Mouse (Mus musculus): Measurements from ENCODE around the gene Magee1. TPM values are rescaled to one million over a fixed set of nuclear protein-coding genes. Genes with fewer than 3 reads are reported as not detected.
A peak's percentile ranks its signal among the peaks of the same experiment; 100 is the strongest.

Gene Magee1
- total and polyA plus RNA-seq, 3 experiments, result 0.35 to 0.89 TPM; not detected in 1

- Histone ChIP-seq H3K4me1 (ENCODE audit: control insufficient read depth in 1 of 2, insufficient read depth in 2 of 2, low read length in 2 of 2) (no peaks in the 10 kb centered on the region), H3K27me3 (ENCODE audit: control insufficient read depth in 1 of 2, insufficient read depth in 2 of 2, low read length in 2 of 2) (no peaks in the 10 kb centered on the region), H3K9me3 (replicated peaks; ENCODE audit: insufficient read depth, low read length) (no peaks in the 10 kb centered on the region), H3K36me3 (ENCODE audit: control insufficient read depth in 1 of 2, insufficient read depth in 2 of 2, low read length in 2 of 2) (no peaks in the 10 kb centered on the region; a peak in 1 of 4 replicates), H3K4me3 (ENCODE audit: control insufficient read depth in 1 of 2, insufficient read depth in 1 of 2, low read depth in 2 of 2, low read length in 2 of 2) (no peak overlapping the region), H3K27ac (ENCODE audit: control insufficient read depth, low read depth, low read length) (no peak overlapping the region), H3K79me2 (ENCODE audit: control insufficient read depth, insufficient read depth, low read length, poor library complexity) (no peaks in the 10 kb centered on the region), H3K9ac (ENCODE audit: control insufficient read depth, low read depth, low read length, poor library complexity, severe bottlenecking) (no peak overlapping the region)
- DNase-seq (ENCODE audit: low read depth, low spot score), result peak; percentile 56
- TF ChIP-seq TCF12 (IDR thresholded peaks at IDR 0.05; ENCODE audit: low read depth, low read length) (no peak), CTCF (IDR thresholded peaks at IDR 0.05 in 2 of 3, conservative IDR thresholded peaks at IDR 0.05 in 1 of 3; ENCODE audit: control insufficient read depth in 1 of 3, insufficient read depth in 1 of 3, low read depth in 2 of 3, low read length in 3 of 3, poor library complexity in 1 of 3, severe bottlenecking in 1 of 3) (peak in 2 of 3 experiments; percentile 34 to 53; a peak in 4 of 6 replicates), HCFC1 (IDR thresholded peaks at IDR 0.05; ENCODE audit: low read depth, low read length) (no peak), RAD21 (IDR thresholded peaks at IDR 0.05; ENCODE audit: low read depth, low read length) (peak; percentile 40), POLR2AphosphoS2 (IDR thresholded peaks at IDR 0.05; ENCODE audit: low read length) (no peak), SMC3 (IDR thresholded peaks at IDR 0.05; ENCODE audit: low read depth, low read length) (peak; percentile 35; the same call in 1 of the 2 replicates)
These were observed 16.0 kb upstream of the Magee1 start for GRCm38 (mm10) chrX:105104175-105104574.

DNA sequence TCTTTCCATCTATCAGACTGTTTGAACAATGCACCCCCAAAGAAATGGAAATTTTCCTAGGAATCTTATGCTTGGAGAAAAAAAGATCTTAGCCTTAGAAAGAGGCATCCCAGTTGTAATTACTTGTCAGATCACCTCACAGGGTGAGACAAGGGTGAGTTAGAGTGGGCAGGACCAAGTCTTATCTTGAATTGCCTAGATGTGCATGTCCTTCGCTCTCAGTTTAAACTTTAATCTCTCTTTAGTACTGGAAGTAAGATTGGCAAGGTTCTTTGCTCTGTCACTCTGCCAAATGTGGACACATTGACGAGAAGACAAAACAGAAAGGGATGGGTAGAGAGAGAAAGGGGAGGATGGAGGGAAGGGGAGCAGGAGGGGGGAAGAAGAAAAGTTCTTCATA lies 5.2 kb upstream of the Magee1 start:
- no peaks in the 10 kb centered on the region for H3K9me3 ChIP-seq (replicated peaks; ENCODE audit: insufficient read depth, low read length)
- peaks cover 0 to 2% of the 10 kb centered on the region in 2 experiments; a peak in 3 of 4 replicates for H3K36me3 ChIP-seq (ENCODE audit: control insufficient read depth in 1 of 2, insufficient read depth in 2 of 2, low read length in 2 of 2)
- no peak overlapping the region for H3K9ac ChIP-seq (ENCODE audit: control insufficient read depth, low read depth, low read length, poor library complexity, severe bottlenecking)
- no peak for TF ChIP-seq MXI1 (IDR thresholded peaks at IDR 0.05; ENCODE audit: low read depth, low read length)
- 0 out of 2 replicates have a peak, but pooled peaks have one; percentile 13 for TF ChIP-seq GATA1 (IDR thresholded peaks at IDR 0.05; ENCODE audit: low read depth, low read length)
- no peak overlapping the region for H3K4me3 ChIP-seq (ENCODE audit: control insufficient read depth in 1 of 2, insufficient read depth in 1 of 2, low read depth in 2 of 2, low read length in 2 of 2)
- no peaks in the 10 kb centered on the region for H3K79me2 ChIP-seq (ENCODE audit: control insufficient read depth, insufficient read depth, low read length, poor library complexity)
- H3K27me3 ChIP-seq (ENCODE audit: control insufficient read depth in 1 of 2, insufficient read depth in 2 of 2, low read length in 2 of 2), result no peaks in the 10 kb centered on the region
- no peak overlapping the region for H3K27ac ChIP-seq (ENCODE audit: control insufficient read depth, low read depth, low read length)
- H3K4me1 ChIP-seq (ENCODE audit: control insufficient read depth in 1 of 2, insufficient read depth in 2 of 2, low read length in 2 of 2), result peaks cover 0 to 2% of the 10 kb centered on the region in 2 experiments; a peak in 2 of 4 replicates
- DNase-seq (ENCODE audit: low read depth, low spot score), result peak; percentile 28

DNA sequence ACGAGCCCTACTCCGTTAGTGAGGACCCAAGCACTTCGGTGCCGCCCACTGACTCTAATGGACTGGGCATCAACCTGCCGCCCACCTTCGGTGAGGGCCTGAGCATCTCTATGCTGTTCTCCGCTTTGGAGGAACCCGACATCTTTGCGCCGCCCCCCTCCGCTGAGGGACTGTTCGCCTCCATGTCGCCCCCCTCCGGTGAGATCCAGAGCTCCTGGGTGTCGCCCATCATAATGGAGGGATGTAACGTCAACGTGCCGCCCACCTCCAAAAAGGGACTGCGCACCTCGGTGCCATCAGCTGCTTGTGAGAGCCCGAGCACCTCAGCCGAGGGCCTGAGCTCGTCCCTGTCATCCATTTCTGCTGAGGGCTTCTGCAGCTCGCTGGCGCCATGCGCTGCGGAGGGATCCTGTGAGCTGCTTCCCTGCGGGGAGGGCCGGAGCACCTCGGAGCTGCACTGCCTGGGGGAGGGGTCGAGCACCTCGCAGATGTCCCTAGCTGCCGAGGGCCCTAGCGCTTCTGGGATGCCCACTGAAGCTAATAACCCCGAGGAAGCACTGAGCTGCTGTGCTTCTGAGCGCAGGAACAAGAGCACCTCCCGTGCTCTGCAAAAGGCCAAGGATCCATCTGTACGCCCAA lies 1.2 kb downstream of the Magee1 start:
- Histone ChIP-seq H3K36me3 (ENCODE audit: control insufficient read depth in 1 of 2, insufficient read depth in 2 of 2, low read length in 2 of 2) (no peaks in the 10 kb centered on the region; a peak in 1 of 4 replicates), H3K27ac (ENCODE audit: control insufficient read depth, low read depth, low read length) (no peak overlapping the region), H3K9me3 (replicated peaks; ENCODE audit: insufficient read depth, low read length) (no peaks in the 10 kb centered on the region), H3K4me3 (ENCODE audit: control insufficient read depth in 1 of 2, insufficient read depth in 1 of 2, low read depth in 2 of 2, low read length in 2 of 2) (no peak overlapping the region), H3K79me2 (ENCODE audit: control insufficient read depth, insufficient read depth, low read length, poor library complexity) (no peaks in the 10 kb centered on the region), H3K27me3 (ENCODE audit: control insufficient read depth in 1 of 2, insufficient read depth in 2 of 2, low read length in 2 of 2) (no peaks in the 10 kb centered on the region), H3K4me1 (ENCODE audit: control insufficient read depth in 1 of 2, insufficient read depth in 2 of 2, low read length in 2 of 2) (no peaks in the 10 kb centered on the region), H3K9ac (ENCODE audit: control insufficient read depth, low read depth, low read length, poor library complexity, severe bottlenecking) (no peak overlapping the region)
- TF ChIP-seq UBTF (IDR thresholded peaks at IDR 0.05; ENCODE audit: borderline replicate concordance, insufficient read depth, low read depth, low read length) (no peak), TAL1 (IDR thresholded peaks at IDR 0.05; ENCODE audit: low read length) (no peak), E2F4 (IDR thresholded peaks at IDR 0.05; ENCODE audit: borderline replicate concordance, low read depth, low read length) (no peak), NRF1 (IDR thresholded peaks at IDR 0.05; ENCODE audit: insufficient read depth, low read depth, low read length, poor library complexity, severe bottlenecking) (no peak), MAX (IDR thresholded peaks at IDR 0.05; ENCODE audit: low read length) (no peak), ZNF384 (IDR thresholded peaks at IDR 0.05; ENCODE audit: low read depth, low read length) (no peak), SIN3A (IDR thresholded peaks at IDR 0.05; ENCODE audit: low read length) (no peak), USF2 (IDR thresholded peaks at IDR 0.05; ENCODE audit: borderline replicate concordance in 1 of 2, insufficient read depth in 1 of 2, low read depth in 1 of 2, low read length in 2 of 2) (no peak), POLR2A (IDR thresholded peaks at IDR 0.05; ENCODE audit: control insufficient read depth in 1 of 2, insufficient read depth in 1 of 2, low read depth in 1 of 2, low read length in 2 of 2, poor library complexity in 1 of 2) (no peak), RAD21 (IDR thresholded peaks at IDR 0.05; ENCODE audit: low read depth, low read length) (no peak), NELFE (IDR thresholded peaks at IDR 0.05; ENCODE audit: low read depth, low read length) (no peak), MEF2A (IDR thresholded peaks at IDR 0.05; ENCODE audit: extremely low read depth, insufficient replicate concordance, low read depth, low read length, poor library complexity, severe bottlenecking) (no peak), POLR2AphosphoS5 (IDR thresholded peaks at IDR 0.05; ENCODE audit: borderline replicate concordance, low read depth, low read length) (no peak), GABPA (IDR thresholded peaks at IDR 0.05; ENCODE audit: low read depth, low read length) (no peak), JUND (IDR thresholded peaks at IDR 0.05; ENCODE audit: low read depth, low read length) (no peak), BHLHE40 (IDR thresholded peaks at IDR 0.05; ENCODE audit: borderline replicate concordance, low read depth, low read length) (no peak), GATA1 (IDR thresholded peaks at IDR 0.05; ENCODE audit: low read depth, low read length) (no peak), KAT2A (conservative IDR thresholded peaks at IDR 0.05; ENCODE audit: low read depth, low read length) (no peak)
- DNase-seq (ENCODE audit: low read depth, low spot score), result no peak
